Mouse (Mus musculus): Measurements from ENCODE around the gene Snf8. TPM values are rescaled to one million over a fixed set of nuclear protein-coding genes. Genes with fewer than 3 reads are reported as not detected.

Gene Snf8
- polyA plus RNA-seq, 1 experiment: not detected

GRCm38 (mm10) chr11:96075509-96076220 lies 41.0 kb downstream of the Snf8 start, which contains the start of gene Atp5g1:
Gene Atp5g1, minus strand, starts transcription at chr11:96075670.
- H3K4me1 ChIP-seq (ENCODE audit: control insufficient read depth, insufficient read depth, low read length): peaks cover 12% of the 10 kb centered on the region
- peak within 1 kb of the TSS; percentile 55 for H3K27ac ChIP-seq (ENCODE audit: insufficient read depth, low read depth, low read length)
- peak within 1 kb of the TSS; percentile 67 for H3K4me3 ChIP-seq (ENCODE audit: insufficient read depth, low read depth, low read length)
- TF ChIP-seq CTCF (IDR thresholded peaks at IDR 0.05; ENCODE audit: insufficient read depth, low read depth, low read length): no peak
- peak; percentile 76 for TF ChIP-seq POLR2A (IDR thresholded peaks at IDR 0.05; ENCODE audit: insufficient read depth, low read depth, low read length)
- WGBS: under 1% methylated on average over 37 of the region's 37 CpGs

GRCm38 (mm10) chr11:96076221-96077105 lies 41.8 kb downstream of the Snf8 start:
- Histone ChIP-seq H3K4me1 (ENCODE audit: control insufficient read depth, insufficient read depth, low read length) (peaks cover 12% of the 10 kb centered on the region), H3K27ac (ENCODE audit: insufficient read depth, low read depth, low read length) (peak overlapping the region; percentile 55; the same call in 1 of the 2 replicates), H3K4me3 (ENCODE audit: insufficient read depth, low read depth, low read length) (no peak overlapping the region)
- TF ChIP-seq POLR2A (IDR thresholded peaks at IDR 0.05; ENCODE audit: insufficient read depth, low read depth, low read length) (no peak), CTCF (IDR thresholded peaks at IDR 0.05; ENCODE audit: insufficient read depth, low read depth, low read length) (no peak)
- 64% methylated on average over 13 of the region's 13 CpGs for WGBS

- TF ChIP-seq CTCF (IDR thresholded peaks at IDR 0.05; ENCODE audit: insufficient read depth, low read depth, low read length): no peak
- TF ChIP-seq POLR2A (IDR thresholded peaks at IDR 0.05; ENCODE audit: insufficient read depth, low read depth, low read length): no peak
- Histone ChIP-seq H3K27ac (ENCODE audit: insufficient read depth, low read depth, low read length) (no peak overlapping the region), H3K4me3 (ENCODE audit: insufficient read depth, low read depth, low read length) (no peak overlapping the region), H3K4me1 (ENCODE audit: control insufficient read depth, insufficient read depth, low read length) (no peaks in the 10 kb centered on the region)
- WGBS: 83% methylated on average over 5 of the region's 5 CpGs
Measured at GRCm38 (mm10) chr11:96080736-96081135, 46.1 kb downstream of the Snf8 start.

GRCm38 (mm10) chr11:96082682-96083081 lies 48.0 kb downstream of the Snf8 start:
- no peak for TF ChIP-seq CTCF (IDR thresholded peaks at IDR 0.05; ENCODE audit: insufficient read depth, low read depth, low read length)
- TF ChIP-seq POLR2A (IDR thresholded peaks at IDR 0.05; ENCODE audit: insufficient read depth, low read depth, low read length): no peak
- H3K4me1 ChIP-seq (ENCODE audit: control insufficient read depth, insufficient read depth, low read length): no peaks in the 10 kb centered on the region
- WGBS: 69% methylated on average over 3 of the region's 3 CpGs

GRCm38 (mm10) chr11:96087981-96088380 lies 53.3 kb downstream of the Snf8 start:
- TF ChIP-seq CTCF (IDR thresholded peaks at IDR 0.05; ENCODE audit: insufficient read depth, low read depth, low read length) (no peak), POLR2A (IDR thresholded peaks at IDR 0.05; ENCODE audit: insufficient read depth, low read depth, low read length) (no peak)
- no peak overlapping the region for H3K4me3 ChIP-seq (ENCODE audit: insufficient read depth, low read depth, low read length)
- 86% methylated on average over 6 of the region's 6 CpGs for WGBS
- H3K27ac ChIP-seq (ENCODE audit: insufficient read depth, low read depth, low read length): no peak overlapping the region
- H3K4me1 ChIP-seq (ENCODE audit: control insufficient read depth, insufficient read depth, low read length): no peaks in the 10 kb centered on the region

More at GRCm38 (mm10) chr11:96082682-96083081, 48.0 kb downstream of the Snf8 start:
- H3K4me3 ChIP-seq (ENCODE audit: insufficient read depth, low read depth, low read length): no peak overlapping the region
- no peak overlapping the region for H3K27ac ChIP-seq (ENCODE audit: insufficient read depth, low read depth, low read length)

- no peak for TF ChIP-seq CTCF (IDR thresholded peaks at IDR 0.05; ENCODE audit: insufficient read depth, low read depth, low read length)
- TF ChIP-seq POLR2A (IDR thresholded peaks at IDR 0.05; ENCODE audit: insufficient read depth, low read depth, low read length): no peak
- 64% methylated on average over 2 of the region's 2 CpGs for WGBS
- Histone ChIP-seq H3K4me3 (ENCODE audit: insufficient read depth, low read depth, low read length) (no peak overlapping the region), H3K4me1 (ENCODE audit: control insufficient read depth, insufficient read depth, low read length) (no peaks in the 10 kb centered on the region), H3K27ac (ENCODE audit: insufficient read depth, low read depth, low read length) (no peak overlapping the region)
Measured at GRCm38 (mm10) chr11:96091073-96091472, 56.4 kb downstream of the Snf8 start.

- WGBS: 30% methylated on average over 7 of the region's 7 CpGs
- Histone ChIP-seq H3K4me1 (ENCODE audit: control insufficient read depth, insufficient read depth, low read length) (no peaks in the 10 kb centered on the region), H3K27ac (ENCODE audit: insufficient read depth, low read depth, low read length) (no peak overlapping the region), H3K4me3 (ENCODE audit: insufficient read depth, low read depth, low read length) (no peak overlapping the region)
- TF ChIP-seq POLR2A (IDR thresholded peaks at IDR 0.05; ENCODE audit: insufficient read depth, low read depth, low read length) (no peak), CTCF (IDR thresholded peaks at IDR 0.05; ENCODE audit: insufficient read depth, low read depth, low read length) (no peak)
Measured at GRCm38 (mm10) chr11:96092674-96093291, 58.1 kb downstream of the Snf8 start.

- Histone ChIP-seq H3K27ac (ENCODE audit: insufficient read depth, low read depth, low read length) (no peak overlapping the region), H3K4me3 (ENCODE audit: insufficient read depth, low read depth, low read length) (no peak overlapping the region), H3K4me1 (ENCODE audit: control insufficient read depth, insufficient read depth, low read length) (no peaks in the 10 kb centered on the region)
- TF ChIP-seq CTCF (IDR thresholded peaks at IDR 0.05; ENCODE audit: insufficient read depth, low read depth, low read length): no peak
- no peak for TF ChIP-seq POLR2A (IDR thresholded peaks at IDR 0.05; ENCODE audit: insufficient read depth, low read depth, low read length)
- 12% methylated on average over 3 of the region's 3 CpGs for WGBS
Measured at GRCm38 (mm10) chr11:96093361-96093760, 58.7 kb downstream of the Snf8 start.

Other genes starting within 250 kb of the Snf8 start
- gene Phospho1, start 210.4 kb upstream of the Snf8 start, polyA plus RNA-seq (2012; ENCODE audit: insufficient read depth, insufficient read length, low replicate concordance, missing spikeins): not detected in 2 replicates
- not detected in 2 replicates for gene Gngt2, start 197.7 kb upstream of the Snf8 start, polyA plus RNA-seq (2012; ENCODE audit: insufficient read depth, insufficient read length, low replicate concordance, missing spikeins)
- not detected in 2 replicates for gene Abi3, start 192.4 kb upstream of the Snf8 start, polyA plus RNA-seq (2012; ENCODE audit: insufficient read depth, insufficient read length, low replicate concordance, missing spikeins)
- not detected in 2 replicates for gene B4galnt2, start 120.0 kb upstream of the Snf8 start, polyA plus RNA-seq (2012; ENCODE audit: insufficient read depth, insufficient read length, low replicate concordance, missing spikeins)
- gene Igf2bp1, start 28.9 kb upstream of the Snf8 start, polyA plus RNA-seq (2012; ENCODE audit: insufficient read depth, insufficient read length, low replicate concordance, missing spikeins): not detected in 2 replicates
- not detected in 2 replicates for gene Gip, start 10.3 kb upstream of the Snf8 start, polyA plus RNA-seq (2012; ENCODE audit: insufficient read depth, insufficient read length, low replicate concordance, missing spikeins)
- gene Ube2z, start 30.5 kb downstream of the Snf8 start, polyA plus RNA-seq (2012; ENCODE audit: insufficient read depth, insufficient read length, low replicate concordance, missing spikeins): not detected in 2 replicates
- gene Atp5g1, start 40.8 kb downstream of the Snf8 start, polyA plus RNA-seq (2012; ENCODE audit: insufficient read depth, insufficient read length, low replicate concordance, missing spikeins): not detected in 2 replicates
- gene Calcoco2, start 77.1 kb downstream of the Snf8 start, polyA plus RNA-seq (2012; ENCODE audit: insufficient read depth, insufficient read length, low replicate concordance, missing spikeins): not detected in 2 replicates
- gene Ttll6, start 98.9 kb downstream of the Snf8 start, polyA plus RNA-seq (2012; ENCODE audit: insufficient read depth, insufficient read length, low replicate concordance, missing spikeins): not detected in 2 replicates
- not detected in 2 replicates for gene Hoxb13, start 159.4 kb downstream of the Snf8 start, polyA plus RNA-seq (2012; ENCODE audit: insufficient read depth, insufficient read length, low replicate concordance, missing spikeins)
- gene Hoxb9, start 236.6 kb downstream of the Snf8 start, polyA plus RNA-seq (2012; ENCODE audit: insufficient read depth, insufficient read length, low replicate concordance, missing spikeins): 1,425 TPM in 1 of 2 replicates, not detected in the other
- gene Hoxb8, start 247.0 kb downstream of the Snf8 start, polyA plus RNA-seq (2012; ENCODE audit: insufficient read depth, insufficient read length, low replicate concordance, missing spikeins): not detected in 2 replicates

Data from olfactory bulb, adult 2 months (tissue).